Mouse (Mus musculus): ENCODE results near the gene Arnt. TPM values are rescaled to one million over a fixed set of nuclear protein-coding genes. Genes with fewer than 3 reads are reported as not detected.

The Arnt gene
- total RNA-seq, 2 experiments from 2014 or later, result 32.5 to 37.0 TPM

DNA sequence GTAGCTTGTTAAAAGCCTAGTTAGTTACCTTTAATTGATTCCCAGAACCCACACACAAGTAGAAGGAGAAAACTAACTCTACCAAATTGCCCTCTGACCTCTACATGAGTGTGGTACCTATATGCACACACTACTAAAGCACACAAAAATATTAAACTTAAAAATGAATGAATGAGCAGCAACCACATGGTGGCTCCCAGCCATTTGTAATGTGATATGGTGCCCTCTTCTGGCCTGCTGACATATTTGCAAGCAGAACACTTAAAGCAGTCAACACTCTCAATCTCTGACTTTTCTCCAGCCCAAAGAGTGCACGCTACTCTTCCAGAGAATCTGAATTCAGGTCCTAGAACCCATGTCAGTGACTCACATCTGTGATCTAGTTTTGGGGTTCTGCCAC lies 16.2 kb downstream of the Arnt start:
- intact Hi-C loops (cut with DNase I), result loop anchor here (2.0 kb wide), 1 partner anchor 102 kb away; no protein-coding TSS in a partner anchor
- peak; percentile 29 to 32 for DNase-seq (ENCODE audit: low spot score in 2 of 2)

- intact Hi-C loops (cut with DNase I), result loop anchor here (2.0 kb wide), 1 partner anchor 102 kb away; no protein-coding TSS in a partner anchor
Observed at GRCm38 (mm10) chr3:95450915-95451314, 16.7 kb downstream of the Arnt start.

DNA sequence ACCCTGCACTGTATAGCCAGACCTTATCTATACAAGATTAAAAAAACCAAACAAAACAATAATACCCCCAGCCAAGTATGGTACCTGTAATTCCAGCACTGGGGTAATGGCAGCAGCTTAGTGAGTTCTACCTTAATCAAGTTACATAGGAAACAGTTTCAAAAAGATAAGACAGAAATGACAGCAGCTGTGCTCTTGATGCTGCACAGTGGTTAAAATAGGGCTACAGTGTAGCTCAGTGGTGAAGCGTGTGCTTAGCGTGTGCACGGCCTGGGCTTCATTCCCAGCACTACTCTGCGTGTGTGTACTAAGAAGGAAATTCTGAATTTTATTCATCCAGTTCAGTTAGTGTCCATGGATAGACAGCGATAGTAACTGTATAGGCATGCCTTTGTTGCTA lies 22.2 kb downstream of the Arnt start:
- intact Hi-C loops (cut with DNase I), result no loop called here
- DNase-seq (ENCODE audit: low spot score in 2 of 2), result no peak

More at GRCm38 (mm10) chr3:95450915-95451314, 16.7 kb downstream of the Arnt start:
- no peak for DNase-seq (ENCODE audit: low spot score in 2 of 2)

DNA sequence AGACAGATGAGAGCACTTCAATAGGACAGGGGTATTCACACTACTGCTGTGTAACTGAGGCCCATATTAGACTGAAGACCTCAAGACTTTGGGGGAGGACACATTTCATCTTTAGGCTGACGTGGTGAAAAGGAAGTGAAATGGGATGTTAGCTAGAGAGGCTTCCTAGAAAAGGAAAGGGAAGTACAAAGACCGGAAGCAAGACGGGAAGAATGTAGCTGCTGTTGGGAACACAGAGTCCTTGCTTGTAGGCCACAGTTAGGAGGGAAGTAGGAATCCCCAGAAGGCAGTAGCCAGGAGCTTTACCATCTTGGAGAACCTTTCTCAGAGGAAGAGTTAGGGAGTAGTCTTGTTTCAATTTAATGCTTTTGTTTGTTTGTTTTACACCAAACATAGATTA lies 23.6 kb downstream of the Arnt start:
- no peak for DNase-seq (ENCODE audit: low spot score in 2 of 2)
- intact Hi-C loops (cut with DNase I), result no loop called here

- no peak for DNase-seq (ENCODE audit: low spot score in 2 of 2)
- intact Hi-C loops (cut with DNase I), result no loop called here
Observed at GRCm38 (mm10) chr3:95459381-95459780, 25.2 kb downstream of the Arnt start.

GRCm38 (mm10) chr3:95463852-95464251 lies 29.7 kb downstream of the Arnt start:
- DNase-seq (ENCODE audit: low spot score in 2 of 2), result no peak
- intact Hi-C loops (cut with DNase I), result no loop called here

GRCm38 (mm10) chr3:95478966-95479365 lies 44.8 kb downstream of the Arnt start:
- intact Hi-C loops (cut with DNase I), result no loop called here
- DNase-seq (ENCODE audit: low spot score in 2 of 2), result no peak

GRCm38 (mm10) chr3:95486421-95486820 lies 52.2 kb downstream of the Arnt start:
- no peak for DNase-seq (ENCODE audit: low spot score in 2 of 2)
- intact Hi-C loops (cut with DNase I), result loop anchor here (5.0 kb wide), 1 partner anchor 356 kb away; no protein-coding TSS in a partner anchor

- DNase-seq (ENCODE audit: low spot score in 2 of 2), result no peak
- intact Hi-C loops (cut with DNase I), result loop anchor here (5.0 kb wide), 1 partner anchor 354 kb away; no protein-coding TSS in a partner anchor
Observed at GRCm38 (mm10) chr3:95488679-95489078, 54.5 kb downstream of the Arnt start.

- no peak for DNase-seq (ENCODE audit: low spot score in 2 of 2)
- intact Hi-C loops (cut with DNase I), result no loop called here
Observed at GRCm38 (mm10) chr3:95490238-95490637, 56.0 kb downstream of the Arnt start.

DNA sequence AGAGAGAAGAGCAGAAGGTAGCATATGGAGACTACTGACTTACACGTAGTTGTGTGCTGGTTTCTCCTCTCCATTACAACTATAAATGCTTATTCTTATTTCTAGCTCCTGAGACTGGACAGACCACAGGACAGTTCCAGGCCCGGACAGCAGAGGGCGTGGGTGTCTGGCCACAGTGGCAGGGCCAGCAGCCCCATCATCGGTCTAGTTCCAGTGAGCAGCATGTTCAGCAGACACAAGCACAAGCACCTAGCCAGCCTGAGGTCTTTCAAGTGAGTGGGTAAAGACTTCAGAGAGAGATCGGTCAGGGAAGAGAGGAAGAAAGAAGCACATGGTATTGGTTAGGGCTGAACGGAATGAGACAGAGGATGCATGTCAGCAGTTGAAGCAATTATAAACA lies 60.2 kb downstream of the Arnt start:
- peak; percentile 40 to 55 for DNase-seq (ENCODE audit: low spot score in 2 of 2)
- intact Hi-C loops (cut with DNase I), result no loop called here

DNA sequence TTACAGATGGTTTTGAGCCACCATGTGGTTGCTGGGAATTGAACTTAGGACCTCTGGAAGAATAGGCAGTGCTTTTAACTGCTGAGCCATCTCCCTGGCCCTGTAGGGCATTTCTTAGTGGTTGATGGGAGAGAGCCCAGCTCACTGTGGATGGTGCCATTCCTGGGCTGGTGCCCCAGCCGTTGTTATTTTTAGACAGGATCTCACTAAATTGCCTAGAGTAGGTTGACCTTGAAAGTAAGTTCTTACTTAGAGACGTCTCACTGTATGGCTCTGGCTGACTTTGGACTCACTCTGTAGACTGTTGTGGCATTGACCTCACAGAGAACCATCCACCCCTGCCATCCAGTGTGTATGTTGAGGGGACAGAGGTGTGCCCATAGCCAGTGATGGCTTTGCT lies 64.0 kb downstream of the Arnt start:
- intact Hi-C loops (cut with DNase I), result loop anchor here (5.0 kb wide), 1 partner anchor 129 kb away; no protein-coding TSS in a partner anchor

GRCm38 (mm10) chr3:95499024-95499423 lies 64.8 kb downstream of the Arnt start, which contains the start of gene Ctsk:
Ctsk (plus strand) TSS chr3:95499256.
- no peak for DNase-seq (ENCODE audit: low spot score in 2 of 2)
- intact Hi-C loops (cut with DNase I), result loop anchor here (5.0 kb wide), 1 partner anchor 128 kb away; no protein-coding TSS in a partner anchor

More for the DNA sequence above, 64.0 kb downstream of the Arnt start:
- DNase-seq (ENCODE audit: low spot score in 2 of 2), result no peak

- intact Hi-C loops (cut with DNase I), result loop anchor here (5.0 kb wide), 1 partner anchor 128 kb away; no protein-coding TSS in a partner anchor
- DNase-seq (ENCODE audit: low spot score in 2 of 2), result peak in 1 of 2 experiments; percentile 81
Observed at GRCm38 (mm10) chr3:95499496-95500140, 65.4 kb downstream of the Arnt start.

DNA sequence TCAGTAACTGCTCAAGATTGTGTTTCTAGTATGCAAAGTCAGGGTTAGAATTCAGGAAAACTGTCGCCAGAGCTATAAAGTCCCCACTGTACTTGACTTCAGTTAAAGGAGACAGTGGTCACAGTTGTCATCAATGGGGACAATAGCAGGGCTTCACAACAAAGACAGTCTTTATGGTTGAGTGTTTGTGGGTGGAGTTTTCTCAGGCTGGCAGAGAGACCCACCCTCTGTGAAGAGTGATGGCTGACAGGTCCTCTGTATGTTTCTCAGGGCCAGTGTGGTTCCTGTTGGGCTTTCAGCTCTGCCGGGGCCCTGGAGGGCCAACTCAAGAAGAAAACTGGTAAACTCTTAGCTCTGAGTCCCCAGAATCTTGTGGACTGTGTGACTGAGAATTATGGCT lies 68.1 kb downstream of the Arnt start:
- intact Hi-C loops (cut with DNase I), result no loop called here
- no peak for DNase-seq (ENCODE audit: low spot score in 2 of 2)

- intact Hi-C loops (cut with DNase I), result no loop called here
- DNase-seq (ENCODE audit: low spot score in 2 of 2), result no peak
Observed at GRCm38 (mm10) chr3:95509348-95509747, 75.2 kb downstream of the Arnt start.

DNA sequence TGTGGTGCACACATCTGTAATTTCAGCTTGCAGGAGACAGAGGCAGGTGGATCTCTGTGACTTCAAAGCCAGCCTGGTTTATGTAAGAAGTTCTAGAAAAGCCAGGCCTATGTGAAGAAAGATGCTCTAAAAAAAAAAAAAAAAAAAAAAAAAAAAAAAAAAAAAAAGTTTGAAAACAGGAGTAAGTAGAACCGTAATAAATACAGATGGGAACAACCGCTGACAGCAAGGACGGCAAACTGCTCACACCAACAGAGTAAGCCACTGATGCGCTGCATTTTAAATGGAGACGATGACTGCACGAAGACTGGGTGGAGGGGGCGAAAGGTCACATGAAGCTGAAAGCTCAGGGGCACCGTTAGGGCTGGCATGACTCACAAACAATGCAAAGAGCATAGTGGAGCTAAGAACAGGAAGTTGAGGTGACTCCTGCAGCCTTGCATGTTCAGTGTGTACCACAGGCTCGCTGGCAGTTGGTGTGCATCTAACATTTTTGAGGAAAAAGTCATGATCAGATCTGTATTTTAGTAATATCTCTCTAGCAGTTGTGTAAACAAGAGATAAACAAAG lies 77.5 kb downstream of the Arnt start:
- intact Hi-C loops (cut with DNase I), result no loop called here
- no peak for DNase-seq (ENCODE audit: low spot score in 2 of 2)

DNA sequence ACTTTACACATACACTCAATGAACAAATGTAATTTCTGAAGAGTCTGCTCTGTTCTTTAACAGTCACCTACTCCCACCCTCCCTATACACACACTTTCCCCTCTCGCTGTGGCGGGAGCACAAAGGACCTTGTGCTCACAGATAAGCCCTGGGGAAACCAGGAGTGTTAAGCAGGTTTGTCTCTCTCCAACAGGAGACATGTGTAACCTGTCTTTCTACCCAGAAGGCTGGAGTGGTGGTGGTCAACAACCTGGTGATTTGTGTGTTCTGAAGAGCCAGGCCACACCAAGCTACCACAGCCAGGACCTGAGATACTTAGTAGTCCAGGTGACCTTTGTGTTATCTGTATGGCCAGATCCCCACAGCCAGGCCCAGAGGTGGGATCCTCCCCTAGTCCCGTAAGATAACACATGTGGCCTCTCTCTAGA lies 82.4 kb downstream of the Arnt start:
- intact Hi-C loops (cut with DNase I), result no loop called here
- no peak for DNase-seq (ENCODE audit: low spot score in 2 of 2)

GRCm38 (mm10) chr3:95517493-95517898 lies 83.3 kb downstream of the Arnt start:
- peak; percentile 73 to 78 for DNase-seq (ENCODE audit: low spot score in 2 of 2)
- intact Hi-C loops (cut with DNase I), result no loop called here

- DNase-seq (ENCODE audit: low spot score in 2 of 2), result peak in 1 of 2 experiments; percentile 15
- intact Hi-C loops (cut with DNase I), result no loop called here
Observed at GRCm38 (mm10) chr3:95518891-95519290, 84.7 kb downstream of the Arnt start.

- DNase-seq (ENCODE audit: low spot score in 2 of 2), result no peak
- intact Hi-C loops (cut with DNase I), result no loop called here
Observed at GRCm38 (mm10) chr3:95519315-95519714, 85.1 kb downstream of the Arnt start.
